Mouse (Mus musculus) left cerebral cortex, postnatal 14 days (tissue): ENCODE data around the gene Sgsm2. TPM values are rescaled to one million over a fixed set of nuclear protein-coding genes. Genes with fewer than 3 reads are reported as not detected.
A peak's percentile ranks its signal among the peaks of the same experiment; 100 is the strongest.

ENCODE experiments used
- DNase-seq, 2 experiments: peaks; one replicate each; pipeline ENCODE4 v3.0.0; 2021 to 2022; ENCODE audit warnings: low spot score in 2 of 2, mixed read lengths in 1 of 2
- intact Hi-C: fragments of 180-260 bp; cut with DNase I; formaldehyde crosslinking; loops from one replicate; pipeline ENCODE4 v1.15.1; 2025
- long read RNA-seq, 2 experiments: library from polyadenylated mRNA; stranded (forward); transcript quantifications; one replicate each; pipeline ENCODE4 v2.0.0; 2021
- total RNA-seq, 2 experiments: library from RNA; stranded (reverse); gene quantifications; 2 replicates each; pipeline ENCODE4 v1.2.3; 2021

Sgsm2 gene
- total RNA-seq = 10 to 100 TPM; 65.9 to 68.4 TPM
- long read RNA-seq, experiment 1, full-length matches to known transcripts = 8 of 81 reads
- long read RNA-seq, experiment 1, partial matches to known transcripts = 5 of 81 reads
- long read RNA-seq, experiment 1, other reads (novel, unspliced or antisense) = 68 of 81 reads
- long read RNA-seq, experiment 2, full-length matches to known transcripts = 7 of 66 reads
- long read RNA-seq, experiment 2, partial matches to known transcripts = 3 of 66 reads
- long read RNA-seq, experiment 2, other reads (novel, unspliced or antisense) = 56 of 66 reads

GRCm38 (mm10) chr11:74896901-74897677 lies at the start of gene Sgsm2:
Gene Sgsm2, minus strand, starts transcription at chr11:74897060.
- intact Hi-C loops = no loop called here
- DNase-seq = peak; percentile 59 to 69

- intact Hi-C loops = loop anchor here (1.0 to 10.0 kb wide), 2 partner anchors 224 to 348 kb away; no protein-coding TSS in a partner anchor
- DNase-seq = peak; percentile 30 to 72
These were observed 49.5 kb upstream of the Sgsm2 start for GRCm38 (mm10) chr11:74946348-74946747.

GRCm38 (mm10) chr11:74930391-74930790 lies 33.5 kb upstream of the Sgsm2 start:
- no peak for DNase-seq
- intact Hi-C loops = no loop called here

GRCm38 (mm10) chr11:74929111-74929510 lies 32.3 kb upstream of the Sgsm2 start:
- intact Hi-C loops = no loop called here
- no peak for DNase-seq

GRCm38 (mm10) chr11:74927236-74927725 lies 30.4 kb upstream of the Sgsm2 start:
- no peak for DNase-seq
- intact Hi-C loops = no loop called here

GRCm38 (mm10) chr11:74926388-74927005 lies 29.6 kb upstream of the Sgsm2 start:
- intact Hi-C loops = no loop called here
- DNase-seq = peak in 1 of 2 experiments; percentile 26

GRCm38 (mm10) chr11:74925577-74926387 lies 28.9 kb upstream of the Sgsm2 start, which contains the start of the genes Smg6 and Srr:
Gene Smg6, plus strand, starts transcription at chr11:74925823.
Gene Srr, minus strand, starts transcription at chr11:74925948.
- intact Hi-C loops = no loop called here
- DNase-seq = peak; percentile 94 to 95

GRCm38 (mm10) chr11:74924149-74924548 lies 27.3 kb upstream of the Sgsm2 start:
- DNase-seq = peak in 1 of 2 experiments; percentile 35
- intact Hi-C loops = no loop called here

GRCm38 (mm10) chr11:74919249-74919648 lies 22.4 kb upstream of the Sgsm2 start:
- no peak for DNase-seq
- intact Hi-C loops = no loop called here

GRCm38 (mm10) chr11:74912492-74912891 lies 15.6 kb upstream of the Sgsm2 start:
- DNase-seq = no peak
- intact Hi-C loops = no loop called here

- DNase-seq = no peak
- intact Hi-C loops = no loop called here
These were observed 13.1 kb upstream of the Sgsm2 start for GRCm38 (mm10) chr11:74909978-74910377.

GRCm38 (mm10) chr11:74908618-74909399 lies 11.9 kb upstream of the Sgsm2 start:
- no peak for DNase-seq
- intact Hi-C loops = no loop called here

- intact Hi-C loops = no loop called here
- DNase-seq = no peak
These were observed 11.0 kb upstream of the Sgsm2 start for GRCm38 (mm10) chr11:74907850-74908249.

- intact Hi-C loops = no loop called here
These were observed 5.6 kb upstream of the Sgsm2 start for GRCm38 (mm10) chr11:74902416-74902815.

GRCm38 (mm10) chr11:74901555-74901954 lies 4.7 kb upstream of the Sgsm2 start:
- intact Hi-C loops = no loop called here

More at GRCm38 (mm10) chr11:74902416-74902815, 5.6 kb upstream of the Sgsm2 start:
- no peak for DNase-seq

GRCm38 (mm10) chr11:74898517-74898827 lies 1.6 kb upstream of the Sgsm2 start:
- intact Hi-C loops = no loop called here
- no peak for DNase-seq

More at GRCm38 (mm10) chr11:74901555-74901954, 4.7 kb upstream of the Sgsm2 start:
- DNase-seq = no peak

GRCm38 (mm10) chr11:74897678-74898516 lies 1.0 kb upstream of the Sgsm2 start, which contains the start of gene Tsr1:
Gene Tsr1, plus strand, starts transcription at chr11:74898071.
- DNase-seq = peak; percentile 92 to 95
- intact Hi-C loops = no loop called here
